Mouse (Mus musculus): ENCODE data around the gene Sinhcaf.

The Sinhcaf gene

DNA sequence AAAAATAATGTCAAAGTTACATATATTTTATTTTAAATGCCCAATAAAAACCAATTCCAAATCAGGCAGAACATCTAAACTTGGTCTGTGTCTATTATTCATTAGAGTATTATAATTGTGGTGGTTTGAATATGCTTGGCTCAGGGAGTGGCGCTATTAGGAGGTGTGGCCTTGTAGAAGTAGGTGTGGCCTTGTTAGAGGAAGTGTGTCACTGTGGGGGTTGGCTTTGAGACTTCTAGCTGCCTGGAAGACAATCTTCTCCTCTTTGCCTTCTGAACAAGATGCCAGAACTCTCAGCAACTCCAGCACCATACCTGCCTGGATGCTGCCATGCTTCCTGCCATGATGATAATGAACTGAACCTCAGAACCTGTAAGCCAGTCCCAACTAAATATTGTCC lies 72.4 kb downstream of the Sinhcaf start:
- CTCF ChIA-PET: no interaction called here

Data from spleen, embryonic (tissue).